Mouse (Mus musculus) liver, embryonic 13.5 days (tissue): Measurements from ENCODE around the gene Ppp1r17. TPM values are rescaled to one million over a fixed set of nuclear protein-coding genes. Genes with fewer than 3 reads are reported as not detected.

Source experiments
- ATAC-seq: fragments of 200-750 bp; cut with Nextera tagmentation; 2 replicates; pipeline ENCODE4 v1.8.0; 2017; ENCODE audit warnings: low read depth, mild to moderate bottlenecking, moderate number of reproducible peaks, moderate library complexity
- DNase-seq: peaks from one replicate; pipeline ENCODE4 v3.0.0; 2022
- H3K27ac ChIP-seq: fragments of 300-500 bp; sonication (generic); 2 replicates; pipeline ENCODE4 v1.5.1; 2015; ENCODE audit warnings: moderate library complexity, mild to moderate bottlenecking, inconsistent platforms
- H3K27me3 ChIP-seq: fragments of 300-500 bp; sonication (generic); 2 replicates; pipeline ENCODE4 v1.6.1; 2015; ENCODE audit warnings: mild to moderate bottlenecking, inconsistent platforms
- H3K36me3 ChIP-seq: fragments of 300-500 bp; sonication (generic); 2 replicates; pipeline ENCODE4 v1.6.1; 2015; ENCODE audit warnings: mild to moderate bottlenecking, inconsistent platforms
- H3K4me1 ChIP-seq: fragments of 300-500 bp; sonication (generic); replicated peaks from 2 replicates; pipeline ENCODE4 v1.6.1; 2015; ENCODE audit warnings: inconsistent platforms
- H3K4me2 ChIP-seq: fragments of 300-500 bp; sonication (generic); 2 replicates; pipeline ENCODE4 v1.6.1; 2015; ENCODE audit warnings: inconsistent platforms, mild to moderate bottlenecking, moderate library complexity
- H3K4me3 ChIP-seq: fragments of 300-500 bp; sonication (generic); replicated peaks from 2 replicates; pipeline ENCODE4 v1.5.1; 2015; ENCODE audit warnings: mild to moderate bottlenecking, inconsistent platforms
- H3K9ac ChIP-seq: fragments of 300-500 bp; sonication (generic); 2 replicates; pipeline ENCODE4 v1.6.1; 2015; ENCODE audit warnings: mild to moderate bottlenecking, inconsistent platforms
- H3K9me3 ChIP-seq: fragments of 300-500 bp; sonication (generic); replicated peaks from 2 replicates; pipeline ENCODE4 v1.6.1; 2016; ENCODE audit warnings: inconsistent platforms
- WGBS: fragments of 180-500 bp; shearing (Covaris S2); methylation state at CpG from one replicate; pipeline ENCODE4 v1.1.7; 2015; ENCODE audit not compliant: insufficient replicate concordance; 5-methylcytosine and 5-hydroxymethylcytosine counted together
- polyA plus RNA-seq: library from polyadenylated mRNA; unstranded; fragments of >200 nt; fragmentation: Nextera tagmentation; extraction: Ambion mirVana; gene quantifications from 2 replicates; pipeline ENCODE4 v1.2.1, GENCODE M21; 2015

Ppp1r17 gene
- polyA plus RNA-seq, 1 experiment from 2014 or later: not detected

DNA sequence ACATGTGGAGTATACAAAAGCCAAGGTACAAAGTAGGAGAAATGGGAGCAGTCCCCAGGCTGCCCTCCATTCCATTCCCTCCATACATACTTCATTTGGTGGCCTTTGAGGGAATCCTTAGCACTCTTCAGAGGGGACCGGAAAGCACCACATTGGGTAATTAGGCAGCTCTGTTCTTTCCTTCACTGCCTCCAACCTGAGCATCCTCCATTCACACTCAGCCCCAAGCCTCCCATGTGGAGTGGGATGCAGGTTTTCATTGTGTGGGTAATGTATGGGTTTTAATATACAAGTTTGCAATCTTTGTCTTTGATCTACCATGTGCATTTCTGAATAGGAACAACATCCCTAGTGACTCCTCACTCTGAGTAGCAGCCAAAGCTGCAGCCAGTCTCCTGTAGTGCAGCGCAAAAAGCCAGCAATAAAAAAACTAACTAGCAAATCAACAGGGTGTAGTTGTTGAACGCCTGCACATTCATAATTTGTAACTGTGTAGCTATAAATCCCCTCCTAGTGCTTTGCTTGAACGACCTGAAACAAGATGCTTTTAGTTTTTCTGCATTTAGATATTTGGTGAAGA lies 22.3 kb downstream of the Ppp1r17 start:
- ATAC-seq (no peak), DNase-seq (no peak)
- Histone ChIP-seq H3K9me3 (no peaks in the 10 kb centered on the region), H3K27ac (no peak overlapping the region), H3K9ac (no peak overlapping the region), H3K36me3 (no peaks in the 10 kb centered on the region), H3K4me2 (no peak overlapping the region), H3K27me3 (no peaks in the 10 kb centered on the region), H3K4me3 (no peak overlapping the region), H3K4me1 (no peaks in the 10 kb centered on the region)
- WGBS: 47% methylated on average over 4 of the region's 4 CpGs

DNA sequence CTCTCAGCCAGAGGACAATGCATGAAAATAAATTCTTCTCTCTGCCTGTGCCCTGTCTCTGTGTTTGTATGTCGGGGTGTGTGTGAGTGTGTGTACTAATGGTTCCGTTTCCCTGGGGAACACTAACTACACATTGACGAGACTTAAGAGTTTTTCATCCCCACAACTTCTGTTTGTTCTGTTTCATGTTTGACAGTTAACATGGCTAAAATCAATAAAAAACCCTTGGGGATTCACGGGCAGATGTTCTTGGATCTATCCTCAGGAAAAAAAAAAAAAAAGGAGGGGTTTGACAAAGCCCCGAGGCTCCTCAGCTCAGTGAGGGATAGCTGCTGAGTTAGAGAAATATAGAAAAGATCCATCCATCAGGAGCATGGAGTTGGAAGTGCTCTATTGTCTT lies 27.0 kb downstream of the Ppp1r17 start:
- Histone ChIP-seq H3K4me3 (no peak overlapping the region), H3K27ac (no peak overlapping the region), H3K4me2 (no peak overlapping the region), H3K4me1 (no peaks in the 10 kb centered on the region), H3K27me3 (no peaks in the 10 kb centered on the region), H3K9me3 (no peaks in the 10 kb centered on the region), H3K36me3 (no peaks in the 10 kb centered on the region), H3K9ac (no peak overlapping the region)
- DNase-seq (no peak), ATAC-seq (no peak)
- 59% methylated on average over 5 of the region's 5 CpGs for WGBS

DNA sequence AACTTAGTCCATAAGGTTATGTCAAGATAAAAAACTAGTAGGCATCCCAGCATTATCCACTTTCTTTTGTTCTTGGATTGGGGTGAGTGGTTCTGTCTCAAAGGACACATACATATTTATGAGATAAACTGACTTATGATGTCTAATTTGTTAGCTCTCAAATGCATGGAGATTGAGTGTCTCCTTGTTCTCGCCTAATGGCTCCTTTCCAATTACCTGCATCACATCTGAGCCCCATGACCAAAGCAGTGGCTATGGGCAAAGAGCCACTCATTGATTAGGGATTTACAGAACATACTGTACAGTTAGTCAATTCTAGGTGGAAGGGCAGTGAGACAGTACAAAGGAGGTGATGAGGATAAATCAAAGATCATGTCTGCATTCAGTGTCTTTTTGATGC lies 27.4 kb downstream of the Ppp1r17 start:
- Histone ChIP-seq H3K4me1 (no peaks in the 10 kb centered on the region), H3K4me3 (no peak overlapping the region), H3K36me3 (no peaks in the 10 kb centered on the region), H3K27ac (no peak overlapping the region), H3K27me3 (no peaks in the 10 kb centered on the region), H3K9ac (no peak overlapping the region), H3K4me2 (no peak overlapping the region), H3K9me3 (no peaks in the 10 kb centered on the region)
- ATAC-seq: no peak
- WGBS: 50% methylated on average over 1 of the region's 1 CpGs
- no peak for DNase-seq

DNA sequence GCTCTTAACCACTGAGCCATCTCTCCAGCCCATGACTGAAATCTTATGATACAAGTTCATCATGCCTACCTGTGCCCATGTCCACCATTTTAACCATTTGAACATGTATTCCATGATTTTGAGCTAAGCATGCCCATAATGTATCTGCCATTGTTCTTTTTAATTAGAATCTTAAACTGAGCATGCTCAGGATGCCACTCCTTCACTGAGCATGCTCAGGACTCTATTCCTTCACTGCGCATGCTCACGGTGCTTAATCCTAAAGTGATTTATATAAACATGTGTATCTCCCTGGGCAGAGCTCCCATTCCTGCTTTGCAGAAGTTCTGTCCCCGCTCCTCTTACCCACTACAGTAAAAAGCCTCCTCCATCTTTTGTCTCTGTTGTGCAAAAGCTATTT lies 31.3 kb downstream of the Ppp1r17 start:
- H3K9me3 ChIP-seq: no peaks in the 10 kb centered on the region
- no peaks in the 10 kb centered on the region for H3K36me3 ChIP-seq
- no peak overlapping the region for H3K4me2 ChIP-seq
- no peaks in the 10 kb centered on the region for H3K4me1 ChIP-seq
- H3K27ac ChIP-seq: no peak overlapping the region
- WGBS: 75% methylated on average over 3 of the region's 3 CpGs
- no peak overlapping the region for H3K4me3 ChIP-seq
- ATAC-seq (no peak), DNase-seq (no peak)
- no peaks in the 10 kb centered on the region for H3K27me3 ChIP-seq
- H3K9ac ChIP-seq: no peak overlapping the region

DNA sequence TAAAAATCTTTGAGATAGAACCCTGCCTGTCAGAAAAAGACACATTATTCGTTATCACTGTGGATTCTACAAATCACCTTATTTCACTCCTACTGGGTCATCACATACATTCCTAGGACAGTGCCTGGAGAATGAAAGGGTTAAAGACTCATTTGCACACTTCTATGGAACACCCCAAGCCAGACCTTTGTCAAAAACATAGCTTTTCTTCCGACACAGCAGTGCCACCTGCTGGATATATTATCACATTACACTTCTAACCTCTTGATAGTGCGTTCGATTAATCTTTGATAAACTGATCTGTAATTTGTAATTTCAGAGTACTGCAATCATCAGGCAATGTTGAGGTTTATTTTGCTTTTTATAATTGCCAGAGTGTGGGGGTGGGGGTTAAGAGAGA lies 31.8 kb downstream of the Ppp1r17 start:
- no peaks in the 10 kb centered on the region for H3K36me3 ChIP-seq
- H3K9me3 ChIP-seq: no peaks in the 10 kb centered on the region
- no peak overlapping the region for H3K9ac ChIP-seq
- no peak overlapping the region for H3K4me3 ChIP-seq
- no peak for ATAC-seq
- H3K27me3 ChIP-seq: no peaks in the 10 kb centered on the region
- H3K4me1 ChIP-seq: no peaks in the 10 kb centered on the region
- DNase-seq: no peak
- no peak overlapping the region for H3K27ac ChIP-seq
- 27% methylated on average over 4 of the region's 4 CpGs for WGBS
- H3K4me2 ChIP-seq: no peak overlapping the region

DNA sequence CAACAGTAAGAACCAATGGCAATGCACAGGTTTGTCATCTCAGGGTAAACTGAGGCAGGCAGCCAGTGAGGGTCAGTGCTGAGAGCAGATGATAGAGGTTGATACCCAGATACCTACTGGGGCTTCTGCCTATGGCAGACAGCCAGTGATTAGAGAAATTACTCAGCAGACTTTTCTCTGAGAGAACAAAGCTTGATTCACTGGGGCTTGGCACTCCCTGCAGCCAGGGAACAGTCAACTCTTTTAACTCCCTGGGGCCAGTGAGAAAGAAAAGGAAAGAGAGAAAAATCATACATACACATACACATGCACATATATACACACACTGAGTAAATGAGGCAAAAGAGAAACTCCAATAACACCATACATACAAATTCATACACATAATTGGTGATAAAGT lies 46.4 kb downstream of the Ppp1r17 start:
- H3K9me3 ChIP-seq: no peaks in the 10 kb centered on the region
- no peaks in the 10 kb centered on the region for H3K36me3 ChIP-seq
- H3K4me1 ChIP-seq: no peaks in the 10 kb centered on the region
- H3K9ac ChIP-seq: no peak overlapping the region
- H3K27ac ChIP-seq: no peak overlapping the region
- no peak for ATAC-seq
- H3K27me3 ChIP-seq: no peaks in the 10 kb centered on the region
- no peak overlapping the region for H3K4me2 ChIP-seq
- H3K4me3 ChIP-seq: no peak overlapping the region
- DNase-seq: no peak

DNA sequence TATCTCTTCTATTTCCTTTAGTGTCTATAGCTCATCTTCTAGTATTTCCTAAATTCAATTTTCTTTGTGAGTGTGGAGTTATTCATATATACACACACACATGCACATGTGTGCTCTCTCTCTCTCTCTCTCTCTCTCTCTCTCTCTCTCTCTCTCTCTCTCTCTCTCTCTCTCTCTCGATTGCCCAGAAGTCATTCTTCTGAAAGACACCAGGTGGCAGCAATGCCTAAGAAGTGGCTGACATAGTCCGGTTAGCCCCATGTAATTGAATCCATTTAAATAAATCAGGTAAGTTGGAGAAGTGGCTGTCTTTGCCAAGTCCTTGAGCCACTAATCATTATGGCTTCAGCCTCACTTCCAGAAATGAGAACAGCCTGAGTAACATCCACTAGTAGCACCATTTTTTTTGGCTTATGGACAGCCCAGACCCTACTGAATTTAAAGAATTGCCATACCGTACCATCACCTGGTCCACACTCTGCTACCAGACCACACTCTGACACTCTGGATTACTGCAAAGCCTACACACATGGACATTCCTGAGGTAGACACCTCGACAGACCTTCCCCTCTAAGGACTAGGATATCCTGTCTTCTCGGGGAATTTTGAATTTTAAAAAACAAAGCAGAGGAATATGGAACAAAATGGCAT lies 49.5 kb downstream of the Ppp1r17 start:
- WGBS: 26% methylated on average over 5 of the region's 5 CpGs
- Histone ChIP-seq H3K36me3 (no peaks in the 10 kb centered on the region), H3K27me3 (no peaks in the 10 kb centered on the region), H3K9ac (no peak overlapping the region), H3K4me2 (no peak overlapping the region), H3K9me3 (no peaks in the 10 kb centered on the region), H3K27ac (no peak overlapping the region), H3K4me1 (no peaks in the 10 kb centered on the region), H3K4me3 (no peak overlapping the region)
- DNase-seq: no peak
- no peak for ATAC-seq

DNA sequence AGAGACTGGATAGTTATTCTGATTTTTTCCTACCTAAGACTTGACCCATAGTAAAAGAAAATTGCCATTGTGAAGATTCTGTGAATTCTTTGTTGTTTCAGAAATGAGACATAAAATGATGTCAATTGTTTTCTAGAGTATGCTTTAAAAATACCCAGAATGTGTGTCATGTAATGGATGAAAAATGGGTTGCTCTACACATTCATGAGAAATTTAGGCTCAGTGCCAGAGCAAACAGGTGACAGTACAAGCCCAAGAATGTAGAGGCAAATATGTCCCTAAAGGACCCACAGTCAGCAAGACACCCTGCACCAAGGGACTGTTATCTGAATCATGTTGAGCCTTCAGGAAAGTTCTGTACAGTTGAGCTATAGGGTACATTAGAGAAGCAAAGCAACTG lies 51.2 kb downstream of the Ppp1r17 start:
- no peaks in the 10 kb centered on the region for H3K9me3 ChIP-seq
- no peak overlapping the region for H3K27ac ChIP-seq
- H3K36me3 ChIP-seq: no peaks in the 10 kb centered on the region
- H3K9ac ChIP-seq: no peak overlapping the region
- no peak overlapping the region for H3K4me3 ChIP-seq
- no peak overlapping the region for H3K4me2 ChIP-seq
- H3K27me3 ChIP-seq: no peaks in the 10 kb centered on the region
- no peak for ATAC-seq
- no peaks in the 10 kb centered on the region for H3K4me1 ChIP-seq
- no peak for DNase-seq

DNA sequence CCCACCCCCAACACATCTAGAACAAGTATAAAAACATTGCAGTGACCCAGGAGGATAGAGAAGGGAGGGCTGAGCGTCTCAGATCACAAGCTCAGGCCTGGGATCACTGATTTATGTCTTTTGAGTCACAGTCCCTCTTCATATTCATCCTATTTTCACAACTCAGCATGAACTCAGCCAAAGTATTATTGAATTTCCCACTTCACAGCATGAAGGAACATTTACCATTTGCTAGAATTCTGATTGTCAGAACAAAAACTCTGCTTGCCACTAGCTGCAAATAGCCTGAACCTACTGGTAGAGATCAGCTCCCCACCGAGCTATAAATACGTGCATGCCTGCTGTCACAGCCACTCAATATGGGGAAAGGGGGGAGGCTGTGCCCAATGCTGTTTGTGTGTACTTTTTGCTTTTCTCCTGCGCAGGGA lies 59.1 kb downstream of the Ppp1r17 start:
- Histone ChIP-seq H3K36me3 (no peaks in the 10 kb centered on the region), H3K4me3 (no peak overlapping the region), H3K27me3 (no peaks in the 10 kb centered on the region), H3K4me2 (no peak overlapping the region), H3K4me1 (no peaks in the 10 kb centered on the region), H3K9ac (no peak overlapping the region), H3K9me3 (no peaks in the 10 kb centered on the region), H3K27ac (no peak overlapping the region)
- DNase-seq (no peak), ATAC-seq (no peak)
- WGBS: 50% methylated on average over 4 of the region's 4 CpGs

Other genes starting within 250 kb of the Ppp1r17 start
- not detected in 2 replicates for gene Itprid1, start 180.6 kb upstream of the Ppp1r17 start, polyA plus RNA-seq